Mouse (Mus musculus) c-Kit-positive CD71-negative TER-119-negative erythroid progenitor cells, embryonic 14.5 days (primary cell): ENCODE data around the gene Slc6a16.

ENCODE experiments used
- DNase-seq: peaks from one replicate; pipeline ENCODE4 v3.0.0-alpha.2; 2013; ENCODE audit warnings: low read depth

Gene Slc6a16

GRCm38 (mm10) chr7:45216442-45217183, 24.3 kb upstream of the Slc6a16 start:
- no peak for DNase-seq

- no peak for DNase-seq
Observed at GRCm38 (mm10) chr7:45221680-45222079, 19.2 kb upstream of the Slc6a16 start.

DNA sequence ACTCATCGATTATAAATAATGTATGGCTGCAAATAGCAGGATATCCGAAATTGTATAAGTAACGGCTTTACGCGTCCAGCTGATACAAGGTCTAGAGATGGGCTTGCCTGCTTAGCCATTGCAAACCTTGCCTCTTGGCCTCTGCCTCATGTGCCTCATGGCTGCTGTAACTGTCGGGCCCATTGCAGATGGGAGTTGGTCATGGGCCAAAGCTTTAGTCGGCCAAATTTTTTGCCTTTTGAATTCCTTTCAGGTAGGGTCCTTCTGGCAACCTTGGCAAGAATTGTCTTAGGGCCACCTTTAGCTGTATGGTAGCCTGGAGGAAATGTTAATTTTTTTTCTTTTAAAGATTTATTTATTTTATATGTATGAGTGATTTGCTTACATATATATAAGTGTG, 16.1 kb upstream of the Slc6a16 start:
- DNase-seq: no peak

DNA sequence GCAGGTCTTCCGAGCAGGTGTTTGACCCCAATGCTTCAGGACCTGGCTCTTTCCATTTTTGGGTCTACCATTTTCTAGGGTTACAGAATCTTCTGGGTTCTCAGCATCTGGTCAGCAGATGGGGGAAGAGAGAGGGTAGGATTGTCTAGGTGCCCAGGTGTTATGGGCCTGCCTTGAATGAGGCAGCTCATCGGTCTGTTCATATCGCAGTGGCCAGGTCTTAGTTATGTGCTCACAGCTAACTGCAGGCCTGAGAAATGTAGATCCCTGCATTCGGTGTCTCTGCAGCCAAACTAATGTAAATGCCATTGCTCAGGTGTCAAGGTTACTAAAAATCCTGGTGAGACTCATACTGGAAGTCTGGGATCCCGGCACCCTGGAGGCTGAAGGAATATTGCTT, 14.5 kb upstream of the Slc6a16 start:
- DNase-seq: no peak

GRCm38 (mm10) chr7:45228548-45228947, 12.3 kb upstream of the Slc6a16 start:
- no peak for DNase-seq

DNA sequence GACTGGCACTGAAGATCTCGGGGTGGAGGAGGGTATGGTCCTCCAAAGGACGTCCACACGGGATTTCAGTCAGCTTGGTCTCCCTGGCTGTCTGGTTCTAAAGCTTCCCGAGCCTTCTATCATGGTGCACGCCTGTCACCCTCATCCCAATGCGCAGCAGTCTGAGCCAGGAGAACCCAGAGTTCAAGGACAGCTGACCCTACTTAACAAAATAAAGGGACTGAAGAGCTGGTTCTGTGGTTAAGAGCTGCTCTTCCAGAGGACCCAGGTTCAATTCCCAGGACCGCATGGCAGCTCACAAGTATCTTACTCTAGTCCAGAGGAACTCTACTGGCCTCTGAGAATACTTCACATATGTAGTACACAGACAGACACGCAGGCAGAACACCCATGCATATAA, 11.8 kb upstream of the Slc6a16 start:
- no peak for DNase-seq

DNA sequence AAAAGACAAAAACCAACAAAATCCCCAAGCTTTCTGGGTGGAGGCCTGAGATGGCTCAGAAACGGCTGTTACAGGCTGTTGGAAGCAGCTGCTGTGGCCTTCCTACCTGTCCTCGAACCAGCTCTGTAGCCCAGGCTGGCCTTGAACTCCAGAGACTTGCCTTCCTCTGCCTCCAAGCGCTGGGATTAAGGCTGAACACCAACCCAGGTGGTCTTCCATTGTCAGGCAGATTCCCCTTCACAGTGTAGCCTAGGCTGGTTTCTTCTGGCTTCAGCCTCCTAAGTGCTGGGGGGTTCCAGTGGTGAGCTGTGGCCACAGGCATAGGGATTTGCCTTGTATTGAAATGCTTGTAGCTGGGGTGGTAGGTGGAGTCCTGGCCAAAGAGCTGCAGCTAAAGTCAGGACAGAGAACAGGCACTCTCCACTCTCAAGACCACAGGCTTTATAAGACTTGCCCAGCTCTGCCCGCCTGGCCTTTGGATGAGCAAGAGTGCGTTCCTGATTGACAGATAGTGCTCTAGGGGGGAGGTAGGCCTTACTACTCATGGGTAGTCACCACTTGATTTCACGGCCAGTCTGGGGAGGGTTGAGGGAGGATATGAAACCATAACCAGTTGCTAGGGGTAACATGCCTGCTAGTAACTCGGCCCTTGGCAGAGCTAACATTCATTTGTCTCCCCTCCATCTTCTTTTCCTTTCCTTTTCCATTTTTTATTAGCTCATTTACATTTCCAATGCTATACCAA, 11.3 kb upstream of the Slc6a16 start:
- DNase-seq: no peak

GRCm38 (mm10) chr7:45231192-45231591, 9.7 kb upstream of the Slc6a16 start:
- DNase-seq: no peak

GRCm38 (mm10) chr7:45231941-45232340, 8.9 kb upstream of the Slc6a16 start:
- DNase-seq: no peak

- no peak for DNase-seq
Observed at GRCm38 (mm10) chr7:45232716-45233465, 8.0 kb upstream of the Slc6a16 start.

- DNase-seq: no peak
Observed at GRCm38 (mm10) chr7:45233580-45234332, 7.1 kb upstream of the Slc6a16 start.

DNA sequence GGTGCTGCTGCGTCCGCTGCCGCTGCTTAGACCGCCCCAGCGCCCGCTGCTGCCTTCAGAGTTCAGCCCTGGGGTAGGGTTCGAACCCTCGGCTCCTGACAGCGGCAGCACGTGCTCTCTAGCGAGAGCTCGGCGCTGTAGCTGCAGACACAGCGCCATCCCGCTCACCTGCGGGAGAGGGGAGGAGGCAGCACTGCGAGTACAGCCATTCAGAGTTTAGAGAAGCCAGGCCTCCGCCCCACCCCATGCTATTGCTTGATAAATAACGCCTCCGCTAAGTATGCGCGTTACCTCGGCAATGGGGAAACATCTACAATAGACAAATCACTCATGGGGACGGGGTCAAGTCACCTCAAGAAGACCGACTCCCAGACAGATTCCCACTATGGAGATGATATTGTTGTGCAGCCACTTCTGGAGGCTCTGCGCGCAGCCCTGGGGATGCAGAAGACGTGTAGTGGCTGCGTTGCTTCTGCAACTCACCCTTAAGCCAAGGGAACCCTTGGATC, 6.5 kb upstream of the Slc6a16 start:
- DNase-seq: no peak

DNA sequence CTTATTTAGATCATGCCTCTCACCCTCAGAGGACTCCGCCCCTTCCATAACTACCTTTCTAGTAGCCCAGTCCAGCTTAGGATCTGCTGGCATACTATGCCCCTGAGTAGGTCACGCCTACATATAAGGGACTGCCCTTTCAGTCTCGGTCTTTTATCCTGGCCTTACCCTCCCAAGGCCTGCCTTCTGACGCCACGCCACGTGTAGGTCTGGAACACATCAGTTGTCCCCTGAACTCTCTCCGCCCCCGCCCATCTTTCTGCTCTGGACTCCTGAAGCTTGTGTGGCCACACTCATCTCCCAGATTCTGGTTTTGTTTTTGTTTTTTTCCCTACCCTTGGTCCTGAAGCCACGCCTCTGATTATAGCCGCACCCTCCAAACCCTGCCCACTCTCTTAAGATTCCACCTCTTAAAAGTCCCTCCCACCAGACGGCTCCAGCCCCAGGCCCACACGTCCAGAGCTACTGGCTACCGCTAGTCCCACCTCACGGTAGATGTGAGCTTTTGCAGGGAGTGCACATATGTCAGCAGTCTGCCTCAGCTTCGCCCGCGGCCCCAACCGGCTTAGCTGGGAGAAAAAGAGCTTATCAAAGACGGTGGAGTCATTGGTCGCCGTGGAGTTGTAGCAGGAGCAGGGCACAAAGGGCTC, 5.8 kb upstream of the Slc6a16 start:
- DNase-seq: no peak

GRCm38 (mm10) chr7:45235656-45236180, 5.2 kb upstream of the Slc6a16 start:
- DNase-seq: no peak

GRCm38 (mm10) chr7:45237747-45238699, 2.9 kb upstream of the Slc6a16 start:
- DNase-seq: no peak

DNA sequence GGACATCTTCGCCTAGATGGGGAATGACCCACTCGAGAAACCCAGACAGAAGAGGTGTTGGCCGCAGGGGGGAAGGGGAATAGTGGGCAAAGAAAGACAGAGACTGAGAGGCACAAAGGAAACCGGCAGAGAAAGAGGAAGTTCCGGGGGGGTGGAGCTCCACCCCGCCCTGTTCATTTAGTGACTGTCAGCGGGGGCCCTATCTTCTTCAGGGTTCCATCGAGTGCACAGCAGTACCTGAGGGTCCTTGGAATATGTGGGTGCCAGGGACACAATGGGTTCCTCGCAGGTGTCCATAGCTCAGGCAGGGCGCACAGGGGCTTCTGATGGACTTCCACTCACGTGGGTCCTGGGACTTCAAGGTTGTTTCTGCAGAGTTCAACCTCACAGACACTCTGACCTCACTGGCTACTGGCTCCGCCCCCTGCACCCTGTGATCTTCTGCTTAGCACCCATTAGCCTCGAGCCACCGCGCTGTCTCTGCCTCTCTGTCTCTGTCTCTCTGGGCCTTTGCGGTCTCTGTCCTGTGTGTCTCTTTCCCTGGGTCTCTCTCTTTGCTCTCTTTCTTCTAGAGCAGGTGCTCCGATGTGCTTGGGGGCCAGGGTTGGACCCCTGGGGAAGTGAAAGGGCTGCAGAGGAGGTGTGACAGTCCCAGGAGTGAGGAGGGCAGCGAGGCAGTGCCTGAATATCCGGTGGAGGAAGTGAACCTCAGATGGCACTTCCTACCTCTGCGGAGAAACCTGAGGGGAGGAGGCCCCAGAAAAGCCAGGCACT, 2.0 kb upstream of the Slc6a16 start, which contains the start of gene Cd37:
Cd37 (minus strand) TSS at position 393 of the 774 bp plus-strand sequence.
- DNase-seq: peak; percentile 65

GRCm38 (mm10) chr7:45240109-45240508, 776 bp upstream of the Slc6a16 start:
- DNase-seq: no peak

- no peak for DNase-seq
Observed at GRCm38 (mm10) chr7:45241389-45241749, 484 bp downstream of the Slc6a16 start.

DNA sequence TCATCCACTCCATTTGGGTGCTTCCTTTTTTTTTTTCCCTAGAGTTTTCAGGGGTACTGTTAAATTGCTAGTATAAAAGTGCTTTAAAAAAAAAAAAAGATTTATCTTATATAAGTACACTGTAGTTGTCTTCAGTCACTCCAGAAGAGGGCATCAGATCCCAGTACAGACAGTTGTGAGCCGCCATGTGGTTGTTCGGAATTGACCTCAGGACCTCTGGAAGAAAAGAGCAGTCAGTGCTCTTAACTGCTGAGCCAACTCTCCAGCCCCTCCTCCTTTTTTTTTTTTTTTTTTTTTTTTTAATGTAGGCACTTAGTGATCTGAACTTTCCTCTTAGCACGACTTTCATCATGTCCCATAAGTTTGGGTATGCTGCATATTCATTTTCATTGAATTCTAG, 6.8 kb downstream of the Slc6a16 start:
- no peak for DNase-seq
